Mouse (Mus musculus): ENCODE data around the gene Zup1. TPM values are rescaled to one million over a fixed set of nuclear protein-coding genes. Genes with fewer than 3 reads are reported as not detected.
"Not testable (repeated sequence)": the region's sequence is repeated elsewhere in the genome, so short reads cannot be mapped to it uniquely, and the experiment has no call there.

The Zup1 gene
- polyA plus RNA-seq (2016; fragmentation: Nextera tagmentation; extraction: Ambion mirVana) = 27.2 and 29.7 TPM in 2 replicates

GRCm38 (mm10) chr10:33950803-33951583 lies at the start of gene Zup1:
Gene Zup1, minus strand, starts transcription at chr10:33951269.
- peak; percentile 96 for ATAC-seq (ENCODE audit: low FRiP score)
- WGBS = 4% methylated on average over 42 of the region's 42 CpGs
- no peaks in the 10 kb centered on the region for H3K27me3 ChIP-seq

GRCm38 (mm10) chr10:33998397-33998796 lies 47.3 kb upstream of the Zup1 start:
- no peaks in the 10 kb centered on the region for H3K27me3 ChIP-seq
- ATAC-seq (ENCODE audit: low FRiP score) = no peak
- no peak overlapping the region for H3K4me2 ChIP-seq
- H3K4me3 ChIP-seq (replicated peaks) = no peak overlapping the region
- no peak overlapping the region for H3K27ac ChIP-seq
- H3K36me3 ChIP-seq (replicated peaks) = peaks cover 76% of the 10 kb centered on the region
- H3K4me1 ChIP-seq = no peaks in the 10 kb centered on the region
- H3K9me3 ChIP-seq = no peaks in the 10 kb centered on the region
- no peak overlapping the region for H3K9ac ChIP-seq

More at GRCm38 (mm10) chr10:33950803-33951583, at the start of gene Zup1:
- H3K9me3 ChIP-seq = no peaks in the 10 kb centered on the region
- peak within 1 kb of the TSS; percentile 65; the same call in 1 of the 2 replicates for H3K27ac ChIP-seq
- peak within 1 kb of the TSS; percentile 87 for H3K9ac ChIP-seq
- peak within 1 kb of the TSS; percentile 87 for H3K4me3 ChIP-seq (replicated peaks)
- H3K4me2 ChIP-seq = peak within 1 kb of the TSS; percentile 67
- H3K4me1 ChIP-seq = peaks cover 7% of the 10 kb centered on the region
- H3K36me3 ChIP-seq (replicated peaks) = peaks cover 11% of the 10 kb centered on the region; the same call in 1 of the 2 replicates

GRCm38 (mm10) chr10:33996686-33997085 lies 45.6 kb upstream of the Zup1 start:
- not testable (repeated sequence) for H3K4me2 ChIP-seq; H3K4me1 ChIP-seq; H3K9me3 ChIP-seq; H3K4me3 ChIP-seq (replicated peaks); H3K27me3 ChIP-seq; H3K27ac ChIP-seq; H3K9ac ChIP-seq; ATAC-seq (ENCODE audit: low FRiP score)
- H3K36me3 ChIP-seq (replicated peaks) = peaks cover 81% of the 10 kb centered on the region
- WGBS = 89% methylated on average over 6 of the region's 8 CpGs

- H3K9me3 ChIP-seq = no peaks in the 10 kb centered on the region
- H3K4me3 ChIP-seq (replicated peaks) = no peak overlapping the region
- ATAC-seq (ENCODE audit: low FRiP score) = peak; percentile 75; the same call in 1 of the 2 replicates
- H3K9ac ChIP-seq = no peak overlapping the region
- H3K4me2 ChIP-seq = no peak overlapping the region
- H3K36me3 ChIP-seq (replicated peaks) = peaks cover 13% of the 10 kb centered on the region
- no peaks in the 10 kb centered on the region for H3K27me3 ChIP-seq
- no peaks in the 10 kb centered on the region for H3K4me1 ChIP-seq
- no peak overlapping the region for H3K27ac ChIP-seq
- 18% methylated on average over 4 of the region's 4 CpGs for WGBS
Measured at GRCm38 (mm10) chr10:33986771-33987170, 35.7 kb upstream of the Zup1 start.

- Histone ChIP-seq H3K9ac (no peak overlapping the region), H3K27me3 (no peaks in the 10 kb centered on the region), H3K36me3 (replicated peaks) (no peaks in the 10 kb centered on the region), H3K4me3 (replicated peaks) (no peak overlapping the region), H3K4me2 (no peak overlapping the region), H3K9me3 (no peaks in the 10 kb centered on the region), H3K4me1 (no peaks in the 10 kb centered on the region), H3K27ac (no peak overlapping the region)
- no peak for ATAC-seq (ENCODE audit: low FRiP score)
- WGBS = 94% methylated on average over 7 of the region's 7 CpGs
Measured at GRCm38 (mm10) chr10:33974781-33975494, 23.9 kb upstream of the Zup1 start.

- Histone ChIP-seq H3K36me3 (replicated peaks) (peaks cover 11% of the 10 kb centered on the region; the same call in 1 of the 2 replicates), H3K9ac (no peak overlapping the region), H3K4me1 (peaks cover 7% of the 10 kb centered on the region), H3K27me3 (no peaks in the 10 kb centered on the region), H3K4me2 (no peak overlapping the region), H3K9me3 (no peaks in the 10 kb centered on the region), H3K4me3 (replicated peaks) (no peak overlapping the region), H3K27ac (no peak overlapping the region)
- no peak for ATAC-seq (ENCODE audit: low FRiP score)
- 87% methylated on average over 3 of the region's 3 CpGs for WGBS
Measured at GRCm38 (mm10) chr10:33952509-33952908, 1.4 kb upstream of the Zup1 start.

GRCm38 (mm10) chr10:33946336-33946735 lies 4.7 kb downstream of the Zup1 start:
- 87% methylated on average over 2 of the region's 2 CpGs for WGBS
- H3K4me2 ChIP-seq = no peak overlapping the region
- no peak overlapping the region for H3K9ac ChIP-seq
- peaks cover 38% of the 10 kb centered on the region for H3K36me3 ChIP-seq (replicated peaks)
- no peak overlapping the region for H3K4me3 ChIP-seq (replicated peaks)
- no peak overlapping the region for H3K27ac ChIP-seq
- H3K4me1 ChIP-seq = peaks cover 7% of the 10 kb centered on the region
- ATAC-seq (ENCODE audit: low FRiP score) = no peak
- H3K9me3 ChIP-seq = no peaks in the 10 kb centered on the region
- H3K27me3 ChIP-seq = no peaks in the 10 kb centered on the region

- Histone ChIP-seq H3K36me3 (replicated peaks) (peaks cover 45% of the 10 kb centered on the region), H3K27me3 (no peaks in the 10 kb centered on the region)
- WGBS = 93% methylated on average over 3 of the region's 3 CpGs
Measured at GRCm38 (mm10) chr10:33945390-33945789, 5.7 kb downstream of the Zup1 start.

GRCm38 (mm10) chr10:33940702-33941101 lies 10.4 kb downstream of the Zup1 start:
- no peak overlapping the region for H3K27ac ChIP-seq
- no peak overlapping the region for H3K4me3 ChIP-seq (replicated peaks)
- no peak for ATAC-seq (ENCODE audit: low FRiP score)
- H3K27me3 ChIP-seq = no peaks in the 10 kb centered on the region
- no peak overlapping the region for H3K4me2 ChIP-seq
- H3K36me3 ChIP-seq (replicated peaks) = peaks cover 64% of the 10 kb centered on the region
- no peak overlapping the region for H3K9ac ChIP-seq
- no peaks in the 10 kb centered on the region for H3K9me3 ChIP-seq
- no peaks in the 10 kb centered on the region for H3K4me1 ChIP-seq

More at GRCm38 (mm10) chr10:33945390-33945789, 5.7 kb downstream of the Zup1 start:
- Histone ChIP-seq H3K4me1 (peaks cover 5% of the 10 kb centered on the region), H3K9me3 (no peaks in the 10 kb centered on the region), H3K4me3 (replicated peaks) (no peak overlapping the region), H3K27ac (no peak overlapping the region), H3K4me2 (no peak overlapping the region), H3K9ac (no peak overlapping the region)
- ATAC-seq (ENCODE audit: low FRiP score) = no peak

GRCm38 (mm10) chr10:33905489-33905888 lies 45.6 kb downstream of the Zup1 start:
- Histone ChIP-seq H3K4me2 (peak overlapping the region; percentile 61), H3K27me3 (no peaks in the 10 kb centered on the region), H3K4me3 (replicated peaks) (peak overlapping the region; percentile 38), H3K9me3 (no peaks in the 10 kb centered on the region), H3K27ac (no peak overlapping the region), H3K4me1 (0 out of 2 replicates have a peak, but pooled peaks cover 7% of the 10 kb centered on the region), H3K9ac (no peak overlapping the region), H3K36me3 (replicated peaks) (no peaks in the 10 kb centered on the region)
- 6% methylated on average over 6 of the region's 6 CpGs for WGBS
- peak; percentile 34; the same call in 1 of the 2 replicates for ATAC-seq (ENCODE audit: low FRiP score)

- Histone ChIP-seq H3K9ac (no peak within 1 kb of the TSS), H3K36me3 (replicated peaks) (no peaks in the 10 kb centered on the region), H3K9me3 (no peaks in the 10 kb centered on the region), H3K4me3 (replicated peaks) (peak within 1 kb of the TSS; percentile 38), H3K27ac (no peak within 1 kb of the TSS), H3K4me1 (0 out of 2 replicates have a peak, but pooled peaks cover 7% of the 10 kb centered on the region), H3K27me3 (no peaks in the 10 kb centered on the region), H3K4me2 (peak within 1 kb of the TSS; percentile 61)
- 5% methylated on average over 17 of the region's 17 CpGs for WGBS
- peak; percentile 99 for ATAC-seq (ENCODE audit: low FRiP score)
Measured at GRCm38 (mm10) chr10:33904530-33905481, 46.3 kb downstream of the Zup1 start, which contains the start of gene Rsph4a. Gene Rsph4a, plus strand, starts transcription at chr10:33905111.
